Mouse (Mus musculus): ENCODE results near the gene Rhox9.
"Not testable (repeated sequence)": the region's sequence is repeated elsewhere in the genome, so short reads cannot be mapped to it uniquely, and the experiment has no call there.

Gene Rhox9

GRCm38 (mm10) chrX:37901670-37902069 lies at the start of gene Rhox9:
Gene Rhox9, minus strand, starts transcription at chrX:37901770.
- not testable (repeated sequence) for DNase-seq

- no peak for DNase-seq
Observed at GRCm38 (mm10) chrX:37916311-37916710, 14.7 kb upstream of the Rhox9 start.

GRCm38 (mm10) chrX:37908581-37908980 lies 7.0 kb upstream of the Rhox9 start:
- no peak for DNase-seq

- DNase-seq, result no peak
Observed at GRCm38 (mm10) chrX:37903727-37904126, 2.2 kb upstream of the Rhox9 start.

- DNase-seq, result not testable (repeated sequence)
Observed at GRCm38 (mm10) chrX:37897132-37897531, 4.4 kb downstream of the Rhox9 start, which contains the start of gene Rhox7b. Gene Rhox7b, minus strand, starts transcription at chrX:37897232.

- DNase-seq, result no peak
Observed at GRCm38 (mm10) chrX:37878844-37879243, 22.7 kb downstream of the Rhox9 start, which contains the start of gene Rhox8. Gene Rhox8, minus strand, starts transcription at chrX:37878944.

- DNase-seq, result no peak
Observed at GRCm38 (mm10) chrX:37871641-37872040, 29.9 kb downstream of the Rhox9 start.

Data from liver (tissue).